Mouse (Mus musculus): Measurements from ENCODE around the gene Mtmr3. TPM values are rescaled to one million over a fixed set of nuclear protein-coding genes. Genes with fewer than 3 reads are reported as not detected.

The Mtmr3 gene
- polyA plus RNA-seq, 1 experiment from 2014 or later: 43.4 TPM

Other genes with a start within 250 kb of the Mtmr3 start
- gene Hormad2, start 153.8 kb downstream of the Mtmr3 start, polyA plus RNA-seq (2015; fragmentation: Nextera tagmentation; extraction: Ambion mirVana): 0.10 TPM in 1 of 2 replicates, not detected in the other
- gene Gm11032, start 25.2 kb upstream of the Mtmr3 start, polyA plus RNA-seq (2015; fragmentation: Nextera tagmentation; extraction: Ambion mirVana): not detected in 2 replicates
- 23.1 and 23.8 TPM in 2 replicates for gene Ascc2, start 42.9 kb upstream of the Mtmr3 start, polyA plus RNA-seq (2015; fragmentation: Nextera tagmentation; extraction: Ambion mirVana)
- gene Uqcr10, start 109.5 kb upstream of the Mtmr3 start, polyA plus RNA-seq (2015; fragmentation: Nextera tagmentation; extraction: Ambion mirVana): 524 and 547 TPM in 2 replicates
- gene Zmat5, start 109.8 kb upstream of the Mtmr3 start, polyA plus RNA-seq (2015; fragmentation: Nextera tagmentation; extraction: Ambion mirVana): 66.9 and 72.9 TPM in 2 replicates
- gene Cabp7, start 151.9 kb upstream of the Mtmr3 start, polyA plus RNA-seq (2015; fragmentation: Nextera tagmentation; extraction: Ambion mirVana): 0.69 and 1.0 TPM in 2 replicates